Mouse (Mus musculus) adrenal gland, postnatal 36 days (tissue): ENCODE data around the gene Tmco3. TPM values are rescaled to one million over a fixed set of nuclear protein-coding genes. Genes with fewer than 3 reads are reported as not detected.
"Not testable (repeated sequence)": the region's sequence is repeated elsewhere in the genome, so short reads cannot be mapped to it uniquely, and the experiment has no call there.

Experiments
- DNase-seq, 2 experiments: peaks; one replicate each; pipeline ENCODE4 v3.0.0; 2021; ENCODE audit warnings: mixed read lengths in 1 of 2
- total RNA-seq, 2 experiments: library from RNA; stranded (reverse); gene quantifications; 2 replicates each; pipeline ENCODE4 v1.2.3; 2021

Gene Tmco3
- total RNA-seq, 2 experiments from 2014 or later: 28.5 to 32.5 TPM

- DNase-seq: no peak
Measured at GRCm38 (mm10) chr8:13306309-13306909, 18.4 kb downstream of the Tmco3 start.

DNA sequence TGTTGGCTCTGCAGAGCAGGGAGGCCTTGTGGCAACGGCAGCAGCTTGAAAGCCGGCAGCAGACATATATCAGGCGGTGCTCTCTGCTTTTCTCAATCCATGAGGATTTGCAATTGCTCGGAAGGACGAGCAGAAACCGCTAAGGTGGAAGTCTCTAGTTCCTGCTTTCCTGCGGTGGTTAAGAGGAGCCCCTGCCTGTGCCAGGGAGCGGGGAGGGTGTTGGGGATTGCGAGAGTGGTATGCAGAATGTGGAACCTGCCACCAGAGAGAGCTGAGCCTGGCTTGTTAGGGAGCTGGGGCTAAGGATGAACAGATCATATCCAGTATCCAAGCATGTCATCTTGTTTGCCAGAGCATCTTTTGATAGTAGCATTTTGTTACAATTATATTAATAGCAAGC lies 18.9 kb downstream of the Tmco3 start:
- no peak for DNase-seq

DNA sequence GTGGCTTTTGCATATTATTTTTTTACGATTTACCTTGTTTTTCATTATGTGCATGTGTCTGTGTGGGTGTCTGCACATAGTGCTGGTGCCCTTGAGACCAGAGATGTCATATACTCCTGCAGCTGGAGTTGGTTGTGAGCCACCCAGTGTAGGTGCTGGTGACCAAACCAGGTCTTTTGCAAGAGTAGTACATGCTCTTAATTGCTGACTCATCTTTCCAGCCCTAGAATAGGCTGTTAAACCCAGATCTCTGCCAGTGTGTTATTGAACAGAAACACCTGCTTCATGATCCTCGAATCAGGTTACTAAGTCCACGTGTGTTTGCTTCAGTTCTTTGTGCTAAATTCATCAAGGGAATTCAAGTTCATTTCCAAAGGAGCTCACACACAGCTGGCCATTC lies 26.9 kb downstream of the Tmco3 start:
- DNase-seq: no peak

- DNase-seq: no peak
Measured at GRCm38 (mm10) chr8:13316671-13317070, 28.7 kb downstream of the Tmco3 start.

DNA sequence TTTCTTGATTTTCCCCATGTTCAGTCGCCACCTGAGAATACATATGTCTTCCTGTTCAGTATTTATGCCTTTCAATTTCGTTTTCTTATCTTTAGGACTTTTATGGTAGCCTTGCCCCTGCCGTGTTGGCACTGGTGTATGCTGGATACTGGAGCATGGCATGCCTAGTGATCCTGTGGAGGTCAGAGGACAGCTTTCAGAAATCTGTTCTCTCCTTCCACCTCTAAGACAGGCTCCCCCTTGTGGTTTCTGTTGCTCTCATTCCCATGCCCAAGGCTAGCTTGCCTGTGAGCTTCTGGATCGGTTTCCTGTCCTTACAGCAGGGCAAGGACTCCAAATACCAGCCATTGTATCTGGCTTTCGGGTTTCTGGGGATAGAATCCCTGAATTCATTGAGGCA lies 38.6 kb downstream of the Tmco3 start:
- DNase-seq: peak; percentile 44 to 64

GRCm38 (mm10) chr8:13334671-13335070 lies 46.7 kb downstream of the Tmco3 start:
- DNase-seq: no peak

- DNase-seq: not testable (repeated sequence)
Measured at GRCm38 (mm10) chr8:13337245-13337644, 49.3 kb downstream of the Tmco3 start.

DNA sequence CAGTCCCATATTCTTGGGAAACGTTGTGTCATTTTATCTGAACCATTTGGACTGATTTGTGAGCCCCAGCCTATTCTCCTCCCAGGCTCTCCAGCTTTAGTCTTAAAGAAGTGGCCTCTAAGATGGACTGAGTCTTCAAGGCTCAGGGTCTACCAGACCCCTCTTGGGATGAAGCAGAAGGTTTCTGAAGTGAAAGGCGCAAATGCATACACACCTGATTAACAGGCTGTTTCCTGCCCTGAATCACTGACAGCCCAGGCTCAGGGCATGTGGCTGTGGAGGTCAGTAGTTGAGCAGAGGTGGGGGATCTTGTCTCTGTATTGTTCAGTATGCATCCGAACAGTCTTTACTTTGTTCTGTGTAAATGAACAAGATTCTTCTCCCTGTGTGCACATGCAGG lies 49.7 kb downstream of the Tmco3 start:
- DNase-seq: no peak

DNA sequence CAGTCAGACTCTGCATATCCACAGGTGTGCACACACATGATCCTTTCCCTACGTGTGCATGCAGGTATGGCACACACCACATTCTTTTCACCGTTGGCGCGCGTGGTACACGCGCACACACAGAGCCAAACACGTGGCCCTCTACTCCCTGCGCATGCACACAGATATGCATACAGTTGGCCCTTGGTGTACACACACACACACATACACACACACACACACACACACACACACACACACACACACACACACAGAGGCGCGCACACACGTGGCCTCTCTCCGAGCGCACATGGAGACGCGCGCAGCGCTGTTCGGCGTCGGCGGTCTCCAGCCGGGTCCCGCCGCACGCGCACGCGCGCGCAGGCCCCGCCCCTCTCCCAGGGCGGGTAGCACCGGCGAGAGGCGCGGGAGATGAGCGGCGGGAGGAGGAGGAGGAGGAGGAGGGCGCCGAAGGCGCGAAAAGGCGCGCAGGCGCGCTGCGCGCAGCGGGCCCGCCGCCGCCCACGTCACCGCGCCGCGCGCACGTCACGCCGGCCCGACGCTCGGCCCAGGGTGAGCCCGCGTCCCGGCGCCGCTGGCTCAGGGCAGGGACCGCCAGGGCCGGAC lies 50.4 kb downstream of the Tmco3 start, which contains the start of gene Tfdp1:
Gene Tfdp1 (plus strand): TSS at position 497 of the 606 bp plus-strand sequence.
- DNase-seq: peak; percentile 90 to 92

DNA sequence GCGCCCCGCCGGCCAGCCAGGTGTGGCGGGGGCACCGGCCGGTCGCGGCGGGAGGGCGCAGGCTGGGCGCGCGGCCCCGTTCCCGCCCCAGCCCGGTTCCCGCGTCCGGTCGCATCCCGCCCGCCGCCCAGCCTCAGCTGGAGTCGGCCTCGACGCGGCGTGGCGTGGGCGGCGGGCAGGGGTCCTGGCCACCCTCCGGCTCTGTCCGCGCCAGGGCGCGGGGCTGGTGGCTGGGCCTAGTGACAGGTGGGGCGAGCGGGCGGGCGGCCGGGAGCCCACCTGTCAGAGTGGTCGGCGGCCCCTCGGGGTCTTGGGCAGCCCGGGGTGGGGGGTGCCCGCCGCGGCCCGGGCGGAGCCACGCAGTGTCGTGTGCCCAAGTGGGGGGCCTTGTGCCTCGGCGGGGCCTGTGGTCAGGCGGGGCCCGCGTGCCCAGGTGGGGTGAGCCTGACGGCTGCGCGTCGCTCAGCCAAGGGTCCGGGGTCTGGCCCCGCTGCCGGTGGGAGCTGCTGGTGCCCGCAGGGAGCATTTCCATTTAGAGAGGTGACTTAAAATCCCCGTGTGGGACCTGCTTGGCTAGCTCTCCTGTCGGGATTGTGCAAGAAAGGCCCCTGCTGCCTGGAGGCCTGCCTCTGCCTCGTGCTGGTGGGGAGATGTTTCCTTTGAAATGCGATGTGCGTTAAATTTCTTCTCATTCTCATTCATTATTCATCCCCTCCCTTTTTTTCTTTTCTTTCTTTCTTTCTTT lies 51.1 kb downstream of the Tmco3 start:
- DNase-seq: peak; percentile 32 to 53

- no peak for DNase-seq
Measured at GRCm38 (mm10) chr8:13339646-13339990, 51.6 kb downstream of the Tmco3 start.

DNA sequence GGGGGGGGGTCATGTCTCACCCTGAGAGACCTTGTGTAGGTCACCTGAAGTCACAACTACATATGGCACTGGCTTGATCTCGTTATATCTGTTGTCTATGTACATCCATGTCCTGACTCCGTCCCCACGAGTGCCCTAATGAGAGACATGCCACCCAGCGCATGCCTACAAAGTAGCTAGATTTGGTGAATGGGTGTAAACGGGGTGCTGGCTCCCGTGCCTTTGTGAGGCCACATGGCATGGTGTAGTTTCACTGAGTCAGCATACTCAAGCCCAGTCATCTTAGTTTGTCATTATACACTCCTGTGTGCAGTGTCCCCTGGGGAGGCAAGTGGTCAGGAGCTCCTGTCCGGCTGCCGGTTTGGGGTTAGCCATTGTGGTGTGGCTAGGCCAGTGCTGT lies 52.7 kb downstream of the Tmco3 start:
- no peak for DNase-seq

DNA sequence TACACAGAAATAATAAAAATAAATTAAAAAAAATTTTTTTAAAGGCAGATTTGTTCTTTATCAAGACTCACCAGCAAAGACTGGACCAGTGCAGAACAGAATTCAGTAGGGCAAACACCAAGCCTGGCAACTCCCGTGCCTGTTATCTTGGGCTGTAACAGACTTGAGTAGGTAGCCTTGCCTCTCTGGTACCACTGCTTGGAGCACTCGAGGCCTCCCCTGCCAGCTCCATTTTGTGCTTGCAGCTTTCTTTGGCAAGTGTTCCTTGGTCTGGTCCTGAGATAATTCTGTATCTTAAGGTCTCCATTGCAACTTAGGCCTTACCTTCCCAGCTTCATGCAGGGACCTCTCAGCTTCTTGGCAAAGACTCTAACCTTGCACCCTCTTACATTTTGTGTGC lies 54.4 kb downstream of the Tmco3 start:
- no peak for DNase-seq

DNA sequence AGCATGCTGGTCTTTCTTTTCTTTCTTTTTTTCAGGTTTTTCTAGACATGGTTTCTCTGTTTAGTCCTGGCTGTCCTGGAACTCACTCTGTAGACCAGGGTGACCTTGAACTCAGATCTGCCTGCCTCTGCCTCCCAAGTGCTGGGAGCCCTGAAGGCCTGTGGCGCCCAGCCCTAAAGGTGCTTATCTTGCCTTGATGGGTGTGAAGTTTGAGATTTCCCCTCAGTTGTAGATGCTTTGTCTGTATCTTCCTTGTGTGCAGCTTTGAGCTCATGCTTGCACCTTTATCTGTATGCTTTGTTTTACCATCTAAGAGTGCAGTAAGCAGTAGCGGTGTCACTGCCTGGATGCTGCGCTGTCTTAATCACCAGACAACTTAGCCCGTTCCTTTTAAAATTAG lies 55.1 kb downstream of the Tmco3 start:
- no peak for DNase-seq

- no peak for DNase-seq
Measured at GRCm38 (mm10) chr8:13350052-13350451, 62.1 kb downstream of the Tmco3 start.

GRCm38 (mm10) chr8:13351593-13351992 lies 63.6 kb downstream of the Tmco3 start:
- DNase-seq: no peak

DNA sequence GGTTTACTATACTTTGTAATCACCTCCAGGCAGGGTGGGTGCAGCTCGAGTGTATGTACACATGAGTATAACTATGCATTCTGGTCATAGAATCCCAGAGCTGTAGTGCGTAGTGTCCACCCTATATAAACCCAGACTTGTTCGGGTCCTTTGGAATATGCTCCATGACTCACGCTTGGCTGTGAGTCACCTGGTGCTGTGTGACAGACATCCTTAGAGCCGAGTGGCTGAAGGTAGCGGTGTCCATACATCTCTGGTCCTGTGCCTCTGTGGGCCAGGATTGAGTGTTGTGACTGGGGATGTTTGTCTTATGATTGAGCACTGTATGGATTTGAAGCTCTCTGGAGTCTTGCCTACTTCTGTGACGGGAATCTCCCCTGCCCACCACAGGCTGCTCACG lies 64.6 kb downstream of the Tmco3 start:
- DNase-seq: peak; percentile 28

GRCm38 (mm10) chr8:13353155-13353833 lies 65.3 kb downstream of the Tmco3 start:
- no peak for DNase-seq

DNA sequence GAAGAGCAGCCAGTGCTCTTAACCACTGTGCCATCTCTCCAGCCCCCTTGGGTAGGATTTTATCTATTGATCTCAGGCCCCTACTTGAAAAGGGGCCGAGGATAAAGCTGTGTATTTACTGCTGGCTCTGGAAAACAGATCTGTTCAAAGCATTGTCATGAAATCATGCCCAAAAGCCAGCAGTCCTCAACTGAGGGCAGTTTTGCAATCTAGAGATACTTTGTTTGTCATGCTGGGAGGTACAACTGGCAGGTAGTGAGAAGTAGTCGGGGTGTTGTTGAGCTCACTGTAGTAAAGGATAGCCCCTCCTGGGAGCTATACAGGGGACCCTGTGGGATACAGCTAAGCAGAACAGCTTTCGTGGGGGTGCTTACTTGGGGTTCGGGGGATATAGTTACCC lies 65.9 kb downstream of the Tmco3 start:
- no peak for DNase-seq

DNA sequence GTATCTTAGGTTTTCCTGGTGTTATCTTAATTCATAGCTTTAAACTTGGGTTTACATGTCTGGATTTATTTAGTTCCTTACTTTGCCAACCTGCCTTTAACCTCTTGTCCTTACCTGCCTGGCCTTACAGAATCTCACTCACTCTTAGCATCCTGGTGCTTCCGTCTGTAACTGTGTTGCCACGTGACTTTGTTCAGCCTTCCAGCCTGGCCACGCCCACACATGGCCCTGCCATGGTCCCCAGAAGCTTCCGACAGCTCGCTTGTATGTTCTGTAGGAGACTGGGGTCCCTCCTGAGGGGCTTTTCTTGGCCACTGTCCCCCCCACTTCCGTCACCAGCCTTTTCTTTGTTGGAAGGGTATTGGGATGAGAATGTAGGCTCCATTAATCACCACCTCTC lies 68.2 kb downstream of the Tmco3 start:
- no peak for DNase-seq

- DNase-seq: no peak
Measured at GRCm38 (mm10) chr8:13356681-13357080, 68.7 kb downstream of the Tmco3 start.

GRCm38 (mm10) chr8:13360213-13360612 lies 72.2 kb downstream of the Tmco3 start:
- no peak for DNase-seq

DNA sequence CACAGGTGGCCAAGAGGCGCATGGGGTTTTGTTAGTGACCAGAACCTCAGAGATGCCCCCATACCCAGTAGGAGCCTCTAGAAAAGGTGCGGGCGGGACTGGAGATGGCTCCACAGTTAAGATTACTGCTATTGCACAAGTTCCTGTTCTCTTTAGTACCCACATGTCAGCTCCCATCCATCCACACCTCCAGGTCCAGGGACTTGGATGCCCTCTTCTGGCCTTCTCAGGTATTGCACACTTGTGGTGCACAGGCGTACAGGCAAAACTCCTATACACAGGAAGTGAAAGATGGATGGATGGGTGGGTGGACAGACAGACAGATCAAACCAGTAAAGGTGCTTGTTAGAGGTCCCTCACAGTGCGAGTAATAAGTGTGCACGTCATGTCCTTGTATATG lies 73.9 kb downstream of the Tmco3 start:
- no peak for DNase-seq
